Mouse (Mus musculus): ENCODE results near the gene Echdc1. TPM values are rescaled to one million over a fixed set of nuclear protein-coding genes. Genes with fewer than 3 reads are reported as not detected.
"Not testable (repeated sequence)": the region's sequence is repeated elsewhere in the genome, so short reads cannot be mapped to it uniquely, and the experiment has no call there.

The Echdc1 gene
- polyA plus RNA-seq, 1 experiment: 6.8 TPM

GRCm38 (mm10) chr10:29374065-29374464 lies 61.1 kb downstream of the Echdc1 start:
- no peaks in the 10 kb centered on the region for H3K79me2 ChIP-seq (ENCODE audit: control insufficient read depth, insufficient read depth)
- no peak for TF ChIP-seq MYOG (IDR thresholded peaks at IDR 0.05; ENCODE audit: control insufficient read depth, extremely low read depth, insufficient read length)
- TF ChIP-seq USF1 (IDR thresholded peaks at IDR 0.05; ENCODE audit: low read depth): no peak
- no peak for TF ChIP-seq MAX (IDR thresholded peaks at IDR 0.05)
- no peak for TF ChIP-seq MYOD1 (IDR thresholded peaks at IDR 0.05; ENCODE audit: control insufficient read depth, insufficient read length, low read depth)
- no peak for TF ChIP-seq FOSL1 (IDR thresholded peaks at IDR 0.05; ENCODE audit: insufficient read depth, low read length, poor library complexity, severe bottlenecking)
- TF ChIP-seq CEBPB (IDR thresholded peaks at IDR 0.05; ENCODE audit: low read depth): no peak

GRCm38 (mm10) chr10:29381558-29381957 lies 68.6 kb downstream of the Echdc1 start:
- Histone ChIP-seq H3K79me3 (ENCODE audit: low read depth) (no peaks in the 10 kb centered on the region), H3K36me3 (ENCODE audit: control insufficient read depth, insufficient read depth) (no peaks in the 10 kb centered on the region), H3K4me3 (ENCODE audit: insufficient read depth, poor library complexity, severe bottlenecking) (no peak overlapping the region), H3ac (ENCODE audit: control insufficient read depth, insufficient read length, low read depth) (no peak overlapping the region), H3K79me2 (ENCODE audit: control insufficient read depth, insufficient read depth) (no peaks in the 10 kb centered on the region), H3K27me3 (ENCODE audit: control insufficient read depth, insufficient read depth, insufficient read length) (no peaks in the 10 kb centered on the region)
- TF ChIP-seq MYOD1 (IDR thresholded peaks at IDR 0.05; ENCODE audit: control insufficient read depth, insufficient read length, low read depth): no peak
- no peak for TF ChIP-seq USF1 (IDR thresholded peaks at IDR 0.05; ENCODE audit: low read depth)
- no peak for TF ChIP-seq CTCF (IDR thresholded peaks at IDR 0.05; ENCODE audit: control insufficient read depth, insufficient read depth, insufficient read length)
- no peak for TF ChIP-seq MAX (IDR thresholded peaks at IDR 0.05)
- TF ChIP-seq CEBPB (IDR thresholded peaks at IDR 0.05; ENCODE audit: low read depth): no peak
- TF ChIP-seq MYOG (IDR thresholded peaks at IDR 0.05; ENCODE audit: control insufficient read depth, extremely low read depth, insufficient read length): no peak
- TF ChIP-seq FOSL1 (IDR thresholded peaks at IDR 0.05; ENCODE audit: insufficient read depth, low read length, poor library complexity, severe bottlenecking): peak; percentile 21

More at GRCm38 (mm10) chr10:29374065-29374464, 61.1 kb downstream of the Echdc1 start:
- no peak overlapping the region for H3K4me3 ChIP-seq (ENCODE audit: insufficient read depth, poor library complexity, severe bottlenecking)
- H3K79me3 ChIP-seq (ENCODE audit: low read depth): no peaks in the 10 kb centered on the region
- H3ac ChIP-seq (ENCODE audit: control insufficient read depth, insufficient read length, low read depth): no peak overlapping the region
- H3K36me3 ChIP-seq (ENCODE audit: control insufficient read depth, insufficient read depth): no peaks in the 10 kb centered on the region
- no peaks in the 10 kb centered on the region for H3K27me3 ChIP-seq (ENCODE audit: control insufficient read depth, insufficient read depth, insufficient read length)

DNA sequence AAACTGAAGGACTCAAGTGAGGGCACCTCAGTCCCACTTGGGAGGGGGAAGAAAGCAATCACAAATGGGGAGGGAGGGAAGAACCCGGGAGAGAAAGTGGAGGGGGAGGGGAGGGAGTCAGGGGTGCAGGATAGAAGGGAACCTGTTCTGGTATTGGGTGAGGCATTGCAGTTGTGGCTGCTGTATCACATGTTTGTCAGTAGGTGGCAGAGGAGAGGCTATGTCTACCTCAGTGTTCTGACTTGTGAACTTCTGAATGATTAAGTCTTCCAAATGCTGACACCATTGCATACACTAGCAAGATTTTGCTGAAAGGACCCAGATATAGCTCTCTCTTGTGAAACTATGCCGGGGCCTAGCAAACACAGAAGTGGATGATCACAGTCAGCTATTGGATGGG lies 81.9 kb downstream of the Echdc1 start:
- not testable (repeated sequence) for H3K79me2 ChIP-seq (ENCODE audit: control insufficient read depth, insufficient read depth); H3K4me3 ChIP-seq (ENCODE audit: insufficient read depth, poor library complexity, severe bottlenecking); H3K79me3 ChIP-seq (ENCODE audit: low read depth); H3K36me3 ChIP-seq (ENCODE audit: control insufficient read depth, insufficient read depth); H3K27me3 ChIP-seq (ENCODE audit: control insufficient read depth, insufficient read depth, insufficient read length); H3ac ChIP-seq (ENCODE audit: control insufficient read depth, insufficient read length, low read depth)

Other genes with a start within 250 kb of the Echdc1 start
- 2.8 TPM for gene Soga3, start 169.3 kb upstream of the Echdc1 start, polyA plus RNA-seq (2012; fragmentation: generic; extraction: Trizol)
- gene Gm49353, start 114.2 kb upstream of the Echdc1 start, polyA plus RNA-seq (2012; fragmentation: generic; extraction: Trizol): 0.14 TPM
- gene 9330159F19Rik, start 101.6 kb upstream of the Echdc1 start, polyA plus RNA-seq (2012; fragmentation: generic; extraction: Trizol): 1.0 TPM
- 15.9 TPM for gene Rnf146, start 49.3 kb downstream of the Echdc1 start, polyA plus RNA-seq (2012; fragmentation: generic; extraction: Trizol)
- 1.9 TPM for gene Rspo3, start 222.7 kb downstream of the Echdc1 start, polyA plus RNA-seq (2012; fragmentation: generic; extraction: Trizol)